Mouse (Mus musculus) limb, embryonic 13.5 days (tissue): ENCODE results near the gene Vdr. TPM values are rescaled to one million over a fixed set of nuclear protein-coding genes. Genes with fewer than 3 reads are reported as not detected.
"Not testable (repeated sequence)": the region's sequence is repeated elsewhere in the genome, so short reads cannot be mapped to it uniquely, and the experiment has no call there.

Experiments used
- ATAC-seq: fragments of 200-750 bp; cut with Nextera tagmentation; 2 replicates; pipeline ENCODE4 v1.8.0; 2017; ENCODE audit warnings: low read depth, moderate number of reproducible peaks, moderate TSS enrichment; ENCODE audit not compliant: low FRiP score
- H3K27ac ChIP-seq: fragments of 300-500 bp; sonication (generic); 2 replicates; pipeline ENCODE4 v1.5.1; 2015; ENCODE audit warnings: inconsistent platforms, mild to moderate bottlenecking, moderate library complexity
- H3K27me3 ChIP-seq: fragments of 300-500 bp; sonication (generic); 2 replicates; pipeline ENCODE4 v1.6.1; 2015; ENCODE audit warnings: mild to moderate bottlenecking, inconsistent platforms
- H3K36me3 ChIP-seq: fragments of 300-500 bp; sonication (generic); 2 replicates; pipeline ENCODE4 v1.6.1; 2015; ENCODE audit warnings: inconsistent platforms, mild to moderate bottlenecking, moderate library complexity
- H3K4me1 ChIP-seq: fragments of 300-500 bp; sonication (generic); 2 replicates; pipeline ENCODE4 v1.6.1; 2015; ENCODE audit warnings: inconsistent platforms
- H3K4me2 ChIP-seq: fragments of 300-500 bp; sonication (generic); replicated peaks from 2 replicates; pipeline ENCODE4 v1.6.1; 2015; ENCODE audit warnings: inconsistent platforms, mild to moderate bottlenecking, moderate library complexity
- H3K4me3 ChIP-seq: fragments of 300-500 bp; sonication (generic); 2 replicates; pipeline ENCODE4 v1.5.1; 2015; ENCODE audit warnings: moderate library complexity, mild to moderate bottlenecking, inconsistent platforms
- H3K9ac ChIP-seq: fragments of 300-500 bp; sonication (generic); 2 replicates; pipeline ENCODE4 v1.6.1; 2015; ENCODE audit warnings: mild to moderate bottlenecking, inconsistent platforms
- H3K9me3 ChIP-seq: fragments of 300-500 bp; sonication (generic); 2 replicates; pipeline ENCODE4 v1.6.1; 2016; ENCODE audit warnings: inconsistent platforms
- WGBS: fragments of 180-500 bp; shearing (Covaris S2); methylation state at CpG from one replicate; pipeline ENCODE4 v1.1.7; 2015; 5-methylcytosine and 5-hydroxymethylcytosine counted together
- polyA plus RNA-seq: library from polyadenylated mRNA; unstranded; fragments of >200 nt; fragmentation: Nextera tagmentation; extraction: Ambion mirVana; gene quantifications from 2 replicates; pipeline ENCODE4 v1.2.1, GENCODE M21; 2015

Gene Vdr
- polyA plus RNA-seq, 1 experiment from 2014 or later, result 1.0 TPM

GRCm38 (mm10) chr15:97872161-97872560, 38.3 kb downstream of the Vdr start:
- ATAC-seq, result no peak
- H3K36me3 ChIP-seq, result no peaks in the 10 kb centered on the region
- WGBS, result 87% methylated on average over 8 of the region's 8 CpGs

GRCm38 (mm10) chr15:97871055-97872030, 39.1 kb downstream of the Vdr start:
- 79% methylated on average over 19 of the region's 19 CpGs for WGBS

More at GRCm38 (mm10) chr15:97872161-97872560, 38.3 kb downstream of the Vdr start:
- no peak overlapping the region for H3K27ac ChIP-seq
- no peaks in the 10 kb centered on the region for H3K27me3 ChIP-seq
- no peak overlapping the region for H3K4me3 ChIP-seq
- H3K9me3 ChIP-seq, result no peaks in the 10 kb centered on the region
- H3K4me1 ChIP-seq, result no peaks in the 10 kb centered on the region; the same call in 1 of the 2 replicates
- H3K9ac ChIP-seq, result no peak overlapping the region
- H3K4me2 ChIP-seq, result no peak overlapping the region

GRCm38 (mm10) chr15:97870116-97870515, 40.3 kb downstream of the Vdr start:
- not testable (repeated sequence) for H3K4me2 ChIP-seq, H3K4me1 ChIP-seq, ATAC-seq, H3K27me3 ChIP-seq, H3K9me3 ChIP-seq, H3K36me3 ChIP-seq, H3K9ac ChIP-seq, H3K4me3 ChIP-seq, H3K27ac ChIP-seq
- WGBS, result 70% methylated on average over 4 of the region's 4 CpGs

More at GRCm38 (mm10) chr15:97871055-97872030, 39.1 kb downstream of the Vdr start:
- Histone ChIP-seq H3K4me3 (no peak overlapping the region), H3K27ac (no peak overlapping the region), H3K36me3 (no peaks in the 10 kb centered on the region), H3K27me3 (no peaks in the 10 kb centered on the region), H3K9ac (no peak overlapping the region), H3K4me2 (no peak overlapping the region), H3K9me3 (no peaks in the 10 kb centered on the region), H3K4me1 (no peaks in the 10 kb centered on the region; the same call in 1 of the 2 replicates)
- no peak for ATAC-seq

GRCm38 (mm10) chr15:97868985-97869384, 41.4 kb downstream of the Vdr start:
- Histone ChIP-seq H3K4me1 (no peaks in the 10 kb centered on the region; the same call in 1 of the 2 replicates), H3K36me3 (no peaks in the 10 kb centered on the region), H3K9ac (no peak overlapping the region), H3K27ac (no peak overlapping the region), H3K9me3 (no peaks in the 10 kb centered on the region), H3K4me2 (no peak overlapping the region), H3K27me3 (no peaks in the 10 kb centered on the region), H3K4me3 (no peak overlapping the region)
- ATAC-seq, result no peak
- 90% methylated on average over 6 of the region's 6 CpGs for WGBS

- no peak overlapping the region for H3K4me2 ChIP-seq
- no peak overlapping the region for H3K4me3 ChIP-seq
- no peaks in the 10 kb centered on the region for H3K27me3 ChIP-seq
- H3K9ac ChIP-seq, result no peak overlapping the region
- ATAC-seq, result no peak
- 100% methylated on average over 2 of the region's 2 CpGs for WGBS
- H3K36me3 ChIP-seq, result no peaks in the 10 kb centered on the region
- H3K27ac ChIP-seq, result no peak overlapping the region
- no peaks in the 10 kb centered on the region for H3K9me3 ChIP-seq
- H3K4me1 ChIP-seq, result no peaks in the 10 kb centered on the region
These were observed 44.4 kb downstream of the Vdr start for GRCm38 (mm10) chr15:97865988-97866387.

GRCm38 (mm10) chr15:97865175-97865574, 45.3 kb downstream of the Vdr start:
- no peak for ATAC-seq
- Histone ChIP-seq H3K27ac (no peak overlapping the region), H3K4me3 (no peak overlapping the region), H3K4me1 (no peaks in the 10 kb centered on the region), H3K36me3 (no peaks in the 10 kb centered on the region), H3K9ac (no peak overlapping the region), H3K9me3 (no peaks in the 10 kb centered on the region), H3K27me3 (no peaks in the 10 kb centered on the region), H3K4me2 (no peak overlapping the region)
- WGBS, result 62% methylated on average over 6 of the region's 6 CpGs

GRCm38 (mm10) chr15:97864361-97865045, 45.9 kb downstream of the Vdr start:
- Histone ChIP-seq H3K4me3 (no peak overlapping the region), H3K9me3 (no peaks in the 10 kb centered on the region), H3K27ac (no peak overlapping the region), H3K4me2 (no peak overlapping the region), H3K27me3 (no peaks in the 10 kb centered on the region), H3K4me1 (no peaks in the 10 kb centered on the region), H3K9ac (no peak overlapping the region), H3K36me3 (no peaks in the 10 kb centered on the region)
- ATAC-seq, result no peak
- 69% methylated on average over 8 of the region's 8 CpGs for WGBS

- H3K4me3 ChIP-seq, result no peak overlapping the region
- 81% methylated on average over 18 of the region's 18 CpGs for WGBS
- ATAC-seq, result no peak
These were observed 46.9 kb downstream of the Vdr start for GRCm38 (mm10) chr15:97863494-97863881.

GRCm38 (mm10) chr15:97862881-97863493, 47.4 kb downstream of the Vdr start:
- no peaks in the 10 kb centered on the region for H3K36me3 ChIP-seq
- H3K4me3 ChIP-seq, result no peak overlapping the region
- H3K4me2 ChIP-seq, result no peak overlapping the region
- H3K27ac ChIP-seq, result no peak overlapping the region
- no peak for ATAC-seq
- no peaks in the 10 kb centered on the region for H3K4me1 ChIP-seq
- H3K9me3 ChIP-seq, result no peaks in the 10 kb centered on the region
- no peak overlapping the region for H3K9ac ChIP-seq
- H3K27me3 ChIP-seq, result no peaks in the 10 kb centered on the region
- 49% methylated on average over 14 of the region's 14 CpGs for WGBS

More at GRCm38 (mm10) chr15:97863494-97863881, 46.9 kb downstream of the Vdr start:
- Histone ChIP-seq H3K9me3 (no peaks in the 10 kb centered on the region), H3K27ac (no peak overlapping the region), H3K4me2 (no peak overlapping the region), H3K36me3 (no peaks in the 10 kb centered on the region), H3K9ac (no peak overlapping the region), H3K4me1 (no peaks in the 10 kb centered on the region), H3K27me3 (no peaks in the 10 kb centered on the region)

GRCm38 (mm10) chr15:97860353-97860752, 50.1 kb downstream of the Vdr start:
- no peaks in the 10 kb centered on the region for H3K4me1 ChIP-seq
- H3K4me2 ChIP-seq, result no peak overlapping the region
- H3K27me3 ChIP-seq, result no peaks in the 10 kb centered on the region
- 76% methylated on average over 3 of the region's 3 CpGs for WGBS
- no peak for ATAC-seq
- no peak overlapping the region for H3K27ac ChIP-seq
- no peaks in the 10 kb centered on the region for H3K9me3 ChIP-seq
- H3K9ac ChIP-seq, result no peak overlapping the region
- no peak overlapping the region for H3K4me3 ChIP-seq
- H3K36me3 ChIP-seq, result no peaks in the 10 kb centered on the region

- no peak overlapping the region for H3K4me3 ChIP-seq
- H3K27me3 ChIP-seq, result no peaks in the 10 kb centered on the region
- no peaks in the 10 kb centered on the region for H3K9me3 ChIP-seq
- no peak overlapping the region for H3K9ac ChIP-seq
- no peak overlapping the region for H3K27ac ChIP-seq
- H3K4me1 ChIP-seq, result no peaks in the 10 kb centered on the region
- no peak overlapping the region for H3K4me2 ChIP-seq
- ATAC-seq, result no peak
- 89% methylated on average over 4 of the region's 4 CpGs for WGBS
- no peaks in the 10 kb centered on the region for H3K36me3 ChIP-seq
These were observed 52.0 kb downstream of the Vdr start for GRCm38 (mm10) chr15:97858431-97858830.

- no peak for ATAC-seq
- Histone ChIP-seq H3K27me3 (no peaks in the 10 kb centered on the region), H3K4me2 (no peak overlapping the region), H3K4me1 (no peaks in the 10 kb centered on the region), H3K27ac (no peak overlapping the region), H3K9me3 (no peaks in the 10 kb centered on the region), H3K4me3 (no peak overlapping the region), H3K36me3 (no peaks in the 10 kb centered on the region), H3K9ac (no peak overlapping the region)
- WGBS, result 69% methylated on average over 6 of the region's 6 CpGs
These were observed 55.9 kb downstream of the Vdr start for GRCm38 (mm10) chr15:97854551-97854950.
